Mouse (Mus musculus) cerebellum, postnatal 10 days (tissue): ENCODE measurements around the gene Ccdc13.

Experiments
- DNase-seq, 2 experiments: peaks; one replicate each; pipeline ENCODE4 v3.0.0; 2021; ENCODE audit warnings: mixed read lengths in 2 of 2

Ccdc13 gene

DNA sequence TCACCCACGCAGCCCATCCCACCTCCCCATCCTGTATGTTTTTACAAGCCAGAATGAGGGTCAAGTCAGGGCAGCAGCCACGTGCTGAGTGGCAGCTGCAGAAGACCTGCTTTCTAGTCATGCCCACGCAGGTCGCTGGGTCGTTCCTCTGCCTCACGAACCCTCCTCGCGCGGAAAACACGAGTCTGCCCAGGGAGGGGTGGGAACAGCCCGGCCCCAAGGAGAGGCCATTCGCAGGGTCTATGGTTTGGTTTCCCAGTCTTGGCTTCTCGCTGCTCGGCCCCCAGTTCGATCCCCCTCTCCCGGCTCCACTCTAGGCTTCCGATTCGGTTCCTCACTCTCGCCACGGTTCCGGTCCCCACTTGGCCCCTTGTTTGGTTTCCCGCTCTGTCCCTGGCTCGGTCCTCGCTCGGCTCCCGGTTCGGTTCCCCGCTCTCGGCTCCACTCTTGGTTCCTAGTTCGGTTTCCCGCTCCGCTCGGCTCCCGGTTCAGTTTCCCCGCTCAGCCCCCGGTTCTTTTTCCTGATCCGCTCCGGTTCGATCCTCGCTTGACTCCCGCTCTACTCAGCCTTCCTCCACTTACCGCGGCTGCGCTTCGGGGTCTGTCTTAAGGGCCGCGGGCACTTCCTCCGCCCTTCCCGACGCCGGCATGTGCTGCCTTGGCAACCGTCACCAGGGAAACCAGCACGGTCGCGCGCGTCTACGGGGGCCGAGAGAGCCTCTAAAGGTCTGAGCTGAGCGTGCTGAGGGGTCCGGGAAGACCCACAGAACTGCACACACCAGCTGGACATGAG, at the start of gene Ccdc13:
Ccdc13 (minus strand) TSS at position 633 of the 793 bp plus-strand sequence.
- DNase-seq = peak; percentile 92 to 94

DNA sequence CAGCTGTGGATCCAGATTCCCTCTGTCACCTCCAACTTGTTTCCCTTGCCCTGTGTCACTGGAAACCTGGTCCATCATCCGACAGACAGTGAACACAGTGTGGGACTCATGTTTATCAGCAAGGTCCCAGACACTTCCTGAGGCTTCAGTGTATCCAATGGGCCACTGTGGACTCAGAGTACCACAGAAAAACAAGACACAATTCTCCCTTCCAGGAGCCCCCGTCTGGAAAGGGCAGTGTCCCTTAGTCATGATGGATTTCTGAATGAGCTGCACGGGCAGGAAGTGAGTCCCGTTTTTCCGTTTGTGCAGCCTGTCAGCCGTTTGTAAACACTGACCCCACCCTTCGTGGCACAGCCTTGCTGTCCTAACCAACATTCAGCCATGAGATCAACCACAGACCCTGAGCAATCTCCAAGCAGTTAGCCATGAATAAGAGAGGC, 42.8 kb upstream of the Ccdc13 start:
- DNase-seq = no peak

DNA sequence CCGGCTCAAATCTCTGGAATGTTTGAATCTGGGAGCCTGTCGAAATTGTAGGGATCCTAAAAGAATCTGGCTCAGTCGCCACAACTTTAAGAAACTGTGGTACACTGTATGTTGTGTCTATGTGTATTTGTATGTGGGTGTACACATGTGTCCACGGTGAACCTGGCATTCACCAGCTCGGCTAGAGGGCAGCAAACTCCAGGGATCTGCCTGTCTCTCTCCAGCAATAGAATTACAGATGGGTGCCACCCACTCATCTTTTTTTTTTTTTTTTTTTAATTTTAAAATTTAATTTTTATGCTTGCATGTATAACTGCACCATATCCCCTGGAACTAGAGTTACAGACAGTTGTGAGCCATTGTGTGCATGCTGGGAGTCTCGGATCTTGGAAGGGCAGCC, 42.0 kb upstream of the Ccdc13 start:
- no peak for DNase-seq

DNA sequence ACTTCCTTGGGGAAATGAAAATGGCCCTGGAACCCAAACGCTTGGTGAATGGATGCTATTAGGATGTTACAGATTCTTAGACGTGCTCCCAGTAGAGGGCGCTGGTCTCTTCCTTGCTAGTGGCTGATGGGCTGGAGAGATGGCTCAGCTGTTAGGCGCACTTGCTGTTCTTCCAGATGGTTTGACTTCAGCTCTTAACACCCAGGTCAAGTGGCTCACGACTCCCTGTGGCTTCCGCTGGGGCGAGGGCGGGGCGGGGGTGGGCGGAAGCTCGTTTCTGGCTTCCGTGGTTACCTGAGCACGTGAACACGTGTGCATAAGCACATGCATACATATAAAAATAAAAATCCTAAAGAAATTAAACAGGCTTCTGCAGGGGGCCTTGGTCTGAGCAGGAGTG, 41.6 kb upstream of the Ccdc13 start:
- DNase-seq = peak; percentile 86 to 88

DNA sequence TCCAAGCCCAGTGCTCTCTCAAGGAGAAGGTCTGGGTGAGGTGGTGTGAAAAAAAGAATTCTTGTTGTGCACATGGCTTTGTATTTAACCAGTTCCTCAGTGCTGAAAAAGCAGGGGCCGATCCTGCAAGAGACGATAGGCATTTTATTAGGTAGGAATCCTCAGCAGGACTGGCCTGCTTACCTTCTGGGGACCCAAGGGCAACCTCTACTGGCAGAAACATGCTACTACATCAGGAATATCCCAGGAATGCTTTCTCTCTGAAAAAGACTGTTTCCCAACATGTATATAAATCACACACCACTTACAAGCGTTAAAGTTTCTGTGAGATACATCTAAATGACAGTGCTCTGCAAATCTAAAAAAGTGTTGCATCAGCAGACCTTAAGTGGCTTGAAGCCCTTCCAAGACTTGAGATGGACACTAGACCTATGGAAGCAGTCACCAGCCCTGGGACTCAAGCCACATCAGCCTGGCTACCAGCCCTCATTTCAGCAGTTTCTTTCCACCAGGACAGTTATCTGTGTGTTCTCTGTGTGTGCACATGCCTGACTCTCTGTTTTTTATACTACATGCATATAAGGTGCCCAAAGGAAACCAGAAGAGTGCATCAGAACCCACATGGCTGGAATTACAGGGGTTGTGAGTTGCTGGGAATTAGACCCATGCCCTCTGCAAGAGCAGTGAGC, 37.9 kb upstream of the Ccdc13 start:
- peak; percentile 81 to 86 for DNase-seq

DNA sequence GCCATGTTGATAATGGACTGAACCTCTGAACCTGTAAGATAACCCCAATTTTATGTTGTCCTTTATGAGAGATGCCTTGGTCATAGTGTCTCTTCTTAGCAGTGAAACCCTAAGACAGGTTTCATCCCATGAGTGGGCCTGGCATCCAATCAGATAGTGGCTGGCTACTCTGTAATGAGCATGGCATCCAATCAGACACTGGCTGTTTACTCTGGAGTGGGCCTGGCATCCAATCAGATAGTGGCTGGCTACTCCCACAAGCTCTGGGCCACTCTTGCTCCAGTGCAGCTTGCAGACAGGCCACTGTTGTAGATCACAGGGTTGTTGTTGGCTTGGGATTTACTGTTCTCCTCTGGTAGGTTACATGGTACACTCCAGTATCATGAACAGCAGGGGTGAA, 34.3 kb upstream of the Ccdc13 start:
- no peak for DNase-seq

DNA sequence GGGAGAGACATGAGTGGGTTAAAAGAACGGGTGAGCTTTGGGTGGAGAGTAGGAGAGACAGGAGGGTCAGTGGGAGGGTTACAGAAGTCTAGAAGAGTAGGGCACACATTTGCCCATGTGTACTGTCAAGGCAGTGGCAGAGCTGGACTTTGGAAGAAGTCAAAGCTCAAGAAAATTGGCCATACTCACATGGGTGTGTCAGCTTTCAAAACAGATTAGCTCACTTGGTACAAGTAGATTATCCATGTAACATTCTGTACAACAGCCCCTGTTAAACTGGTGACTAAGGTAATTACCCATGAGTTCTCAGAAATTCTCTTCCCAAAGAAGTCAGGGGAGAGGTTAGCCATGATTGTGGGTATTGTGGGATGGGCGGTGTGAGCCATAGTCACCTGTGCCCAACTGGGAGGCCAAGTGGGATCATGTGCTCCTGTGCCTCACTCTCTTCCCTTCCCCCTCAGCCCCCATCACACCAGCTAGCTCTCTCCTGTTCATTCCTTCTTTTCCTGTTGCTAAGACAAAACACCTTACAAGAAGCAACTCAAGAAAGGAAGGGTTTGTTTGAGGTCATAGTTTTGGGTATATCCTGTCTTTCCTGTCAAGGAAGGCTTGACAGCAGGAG, 32.9 kb upstream of the Ccdc13 start:
- no peak for DNase-seq

DNA sequence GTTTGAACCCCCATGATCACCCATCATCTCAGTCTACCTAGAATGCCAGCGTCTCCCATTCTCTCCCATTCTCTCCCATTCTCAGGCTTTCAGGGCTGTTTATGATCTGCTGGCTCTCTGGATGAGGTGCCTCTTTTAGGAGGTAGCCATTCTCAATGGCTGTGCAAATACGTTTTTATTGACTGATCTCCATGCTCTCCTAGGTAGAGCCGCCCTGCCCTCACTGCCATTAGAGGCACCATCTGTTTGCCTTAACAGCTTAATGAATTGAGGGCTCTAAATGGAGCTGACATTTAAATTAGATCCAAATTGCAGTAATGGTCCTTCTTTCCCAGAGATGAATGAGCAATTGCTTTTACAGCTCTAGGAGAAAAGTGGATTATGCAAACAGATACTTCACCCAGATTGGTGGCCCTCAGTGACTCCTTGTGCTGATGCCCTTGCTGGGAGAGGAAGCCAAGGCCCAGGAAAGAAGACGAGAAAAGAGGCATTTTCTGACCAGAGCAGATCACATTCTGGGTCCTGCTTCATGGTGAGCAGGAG, 30.8 kb upstream of the Ccdc13 start:
- DNase-seq = no peak

DNA sequence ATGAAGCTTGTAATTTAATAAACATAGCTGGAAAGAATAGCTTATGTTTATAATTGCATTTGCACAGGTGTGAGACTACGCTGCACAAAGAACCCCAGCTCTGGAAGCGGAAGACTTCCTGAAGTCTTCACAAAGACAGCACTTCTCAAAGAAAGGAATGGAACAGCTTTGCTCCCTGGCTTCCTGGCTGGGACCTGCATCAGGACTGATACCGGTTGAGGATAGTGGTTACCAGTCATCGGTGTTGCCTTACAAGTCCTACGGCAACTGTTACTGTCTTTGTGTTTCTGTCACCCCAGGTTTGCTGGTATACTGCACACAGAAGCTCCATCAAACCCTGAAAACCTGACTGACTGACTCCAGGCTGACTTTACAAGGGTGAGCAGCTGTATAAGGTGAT, 30.2 kb upstream of the Ccdc13 start:
- DNase-seq = no peak

DNA sequence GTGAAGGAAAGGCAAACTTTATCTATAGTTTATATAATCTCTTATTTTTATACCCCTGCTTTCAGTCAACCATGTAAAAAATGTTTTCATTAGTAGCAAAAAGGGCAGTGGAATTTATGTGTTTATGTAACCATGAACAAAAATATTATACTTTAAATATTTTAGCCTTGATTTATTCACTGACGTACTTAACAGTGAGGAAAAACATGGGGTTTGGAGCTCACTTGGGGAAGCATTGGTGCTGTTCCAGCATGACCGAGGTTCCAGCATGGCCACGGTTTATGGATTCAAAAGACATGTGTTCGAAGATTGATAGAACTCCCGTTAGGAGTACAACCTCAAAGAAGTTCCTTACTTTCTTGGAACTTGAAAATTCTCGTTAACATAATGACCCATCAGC, 29.0 kb upstream of the Ccdc13 start:
- no peak for DNase-seq

DNA sequence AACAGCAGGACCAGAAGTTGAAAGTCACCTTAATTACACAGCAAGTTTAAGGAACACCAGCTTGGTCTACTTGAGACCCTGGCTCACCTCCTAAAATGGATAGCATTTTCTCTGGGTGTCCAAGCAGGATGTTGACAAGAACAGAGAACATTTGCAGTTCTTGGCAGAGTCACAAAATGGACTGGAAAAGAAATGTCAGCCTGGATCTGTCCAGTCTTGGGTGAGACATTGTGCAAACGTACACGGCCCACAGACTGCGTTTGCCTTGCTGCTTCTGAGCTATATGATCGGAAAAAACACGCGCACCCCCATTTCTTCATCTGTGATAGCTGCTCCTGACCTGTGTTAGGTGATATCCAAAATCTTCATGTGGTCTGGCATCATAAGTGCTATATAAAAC, 28.4 kb upstream of the Ccdc13 start:
- no peak for DNase-seq

DNA sequence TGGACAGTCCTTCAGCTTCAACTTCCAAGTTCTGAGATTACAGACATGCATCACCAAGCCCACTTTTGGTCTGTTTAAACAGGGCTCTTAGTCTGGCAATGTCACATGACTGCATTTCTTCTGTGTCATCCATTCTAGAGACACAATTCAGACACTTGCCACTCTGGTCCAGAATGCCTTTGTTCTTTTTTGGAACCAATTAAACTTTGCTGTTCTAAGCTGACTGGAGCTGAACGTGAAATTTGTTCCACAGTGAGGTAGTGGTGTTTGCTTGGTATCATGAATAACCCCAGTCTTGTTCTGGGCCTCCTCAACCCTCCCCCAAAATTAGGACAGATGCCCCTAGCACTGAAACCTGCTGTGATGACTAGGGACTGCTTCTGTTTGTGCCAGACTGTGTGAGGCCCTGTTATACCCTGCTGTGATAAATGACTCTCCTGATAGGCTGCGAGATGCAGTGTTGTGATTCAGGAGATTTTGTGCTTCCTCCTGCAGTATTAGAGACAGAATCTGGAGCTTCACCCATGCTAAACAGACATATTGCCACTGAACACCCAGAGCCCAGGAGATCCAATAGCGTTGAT, 26.3 kb upstream of the Ccdc13 start:
- DNase-seq = peak in 1 of 2 experiments; percentile 27

DNA sequence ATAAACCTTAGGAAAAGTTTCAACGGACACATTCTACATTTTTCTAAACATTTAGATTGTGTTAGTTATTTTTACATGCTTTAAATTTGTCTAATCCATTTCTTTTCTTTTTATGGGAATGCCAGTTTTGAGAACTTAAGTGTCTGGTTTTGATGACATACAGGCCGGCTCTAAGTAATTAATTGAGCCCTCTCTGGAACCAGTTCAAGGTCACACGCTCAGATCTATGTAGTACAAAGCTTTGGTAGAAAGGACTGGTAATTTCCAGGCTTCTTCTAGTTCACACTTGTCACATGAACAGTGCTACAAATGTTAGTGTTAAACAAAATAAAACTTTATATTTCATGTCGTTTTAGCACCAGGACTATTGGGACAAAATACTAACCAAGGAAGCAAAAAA, 25.6 kb upstream of the Ccdc13 start:
- no peak for DNase-seq

DNA sequence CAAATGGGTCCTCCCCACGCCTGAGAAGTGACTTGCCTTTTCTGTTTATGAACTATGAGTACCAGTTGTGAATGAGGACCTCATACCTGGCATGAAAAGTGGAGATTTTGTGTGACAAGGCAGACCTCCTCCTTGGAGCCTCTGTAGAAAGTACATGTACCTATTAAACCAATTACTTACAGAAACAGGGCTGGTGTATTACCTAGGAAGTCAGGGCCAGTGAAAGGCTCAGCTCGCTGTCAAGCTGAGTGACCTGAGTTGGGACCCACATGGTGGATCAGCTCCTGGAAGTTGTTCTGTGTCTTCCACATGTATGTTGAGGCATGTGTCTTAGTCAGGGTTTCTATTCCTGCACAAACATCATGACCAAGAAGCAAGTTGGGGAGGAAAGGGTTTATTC, 21.7 kb upstream of the Ccdc13 start:
- DNase-seq = no peak

DNA sequence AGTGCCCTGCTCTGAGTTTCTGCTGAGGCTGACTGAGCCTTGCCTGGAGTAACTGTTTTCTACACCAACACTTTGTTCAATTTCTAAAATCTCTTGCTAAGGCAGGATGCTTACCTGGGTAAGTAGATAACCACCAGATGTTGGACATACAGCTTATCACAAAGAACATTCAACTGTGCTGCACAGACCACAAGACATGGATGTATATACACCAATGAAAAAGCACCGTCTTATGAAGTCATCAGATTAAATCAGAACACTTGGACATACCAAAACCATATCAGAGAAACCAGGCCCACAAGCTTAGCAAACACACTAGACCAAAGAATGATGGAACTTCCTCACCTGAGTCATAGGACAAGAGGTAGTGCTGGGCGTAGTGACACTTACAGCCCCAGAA, 20.1 kb upstream of the Ccdc13 start:
- no peak for DNase-seq

DNA sequence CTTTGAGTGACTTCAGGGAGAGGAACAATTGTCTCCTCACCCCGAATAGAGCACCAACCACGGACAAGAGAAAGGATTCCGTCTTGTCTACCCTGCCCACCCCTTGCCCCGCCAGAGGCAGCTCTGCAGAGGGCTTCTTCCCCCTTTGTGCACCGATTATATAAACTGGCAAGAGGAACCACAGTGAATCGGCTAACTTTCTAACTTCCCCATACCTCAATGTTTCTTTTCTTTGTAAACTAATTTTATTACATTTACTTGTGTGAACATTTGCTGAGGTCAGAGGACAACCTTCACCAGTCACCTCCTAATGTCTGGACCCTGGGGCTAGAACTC, 18.9 kb upstream of the Ccdc13 start, which contains the start of gene Higd1a:
Higd1a (minus strand) TSS at position 210 of the 336 bp plus-strand sequence.
- no peak for DNase-seq

DNA sequence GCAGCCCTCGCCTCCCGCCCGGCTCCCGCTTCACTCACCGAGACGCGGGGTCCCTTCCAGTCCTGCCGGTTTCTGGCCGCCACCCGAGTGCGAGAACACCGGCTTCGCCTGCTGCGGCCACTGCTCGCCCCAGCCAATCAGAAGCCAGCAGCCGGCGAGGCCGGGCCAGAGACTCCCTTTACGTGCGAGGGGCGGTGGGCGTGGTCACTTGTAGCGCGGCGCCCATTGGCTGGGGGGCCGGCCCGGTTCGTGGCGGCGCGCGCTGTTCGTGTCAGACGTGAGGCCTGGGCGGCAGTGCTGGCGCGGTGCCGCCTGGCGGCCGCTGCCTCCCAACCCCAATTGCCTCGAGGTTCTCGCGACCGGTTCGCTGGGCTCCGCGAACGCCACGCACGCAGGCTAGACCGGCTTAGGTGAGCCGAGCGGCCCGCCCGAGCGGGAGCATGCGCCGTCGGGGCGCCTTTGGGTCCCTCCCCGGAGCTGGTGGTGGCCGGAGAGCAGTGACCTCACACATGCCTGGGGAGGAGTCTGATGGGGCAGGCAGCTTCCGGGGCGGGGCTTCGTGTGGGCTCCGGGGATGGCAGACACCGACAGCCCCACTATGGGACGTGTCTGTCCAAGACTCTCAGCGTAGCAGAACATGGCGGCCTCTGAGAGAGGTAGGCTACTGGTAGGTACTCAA, 18.4 kb upstream of the Ccdc13 start:
- peak; percentile 99 for DNase-seq

DNA sequence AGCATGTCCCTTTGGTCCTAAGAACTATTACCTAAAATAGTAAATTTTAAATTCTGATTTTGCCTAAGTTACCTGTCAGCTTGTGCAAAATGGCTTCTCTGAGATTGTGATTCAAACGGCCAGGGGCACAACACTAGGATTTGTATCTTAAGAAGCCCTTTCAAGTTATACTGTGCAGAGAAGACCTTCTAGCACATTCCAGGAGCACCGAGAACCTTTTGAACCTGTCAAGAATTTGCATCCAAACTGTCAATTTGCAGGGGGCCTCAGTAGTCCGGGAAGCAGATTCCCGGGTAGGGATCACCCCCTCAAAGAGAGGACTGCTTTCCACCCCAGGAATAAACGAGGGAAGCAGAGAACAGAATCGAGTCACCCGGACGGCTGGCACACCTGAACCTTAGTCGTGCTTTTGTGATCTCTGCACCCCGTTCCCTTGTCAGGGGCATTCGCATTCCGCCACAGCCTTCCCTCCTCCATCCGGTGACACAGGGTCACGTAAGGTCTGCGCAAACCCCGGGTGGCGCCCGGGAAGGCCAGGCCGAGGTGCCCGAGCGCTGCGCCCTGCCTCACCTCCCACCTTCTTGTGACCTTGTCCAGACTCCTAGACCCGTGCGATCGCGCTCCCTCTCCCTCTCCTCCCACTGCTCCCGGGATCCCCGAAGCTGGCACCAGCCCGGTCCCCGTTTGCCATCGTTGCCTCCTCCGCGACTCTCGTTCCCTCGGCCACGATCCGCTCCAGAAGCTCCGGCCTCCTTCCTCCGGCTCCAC, 17.6 kb upstream of the Ccdc13 start:
- DNase-seq = no peak

DNA sequence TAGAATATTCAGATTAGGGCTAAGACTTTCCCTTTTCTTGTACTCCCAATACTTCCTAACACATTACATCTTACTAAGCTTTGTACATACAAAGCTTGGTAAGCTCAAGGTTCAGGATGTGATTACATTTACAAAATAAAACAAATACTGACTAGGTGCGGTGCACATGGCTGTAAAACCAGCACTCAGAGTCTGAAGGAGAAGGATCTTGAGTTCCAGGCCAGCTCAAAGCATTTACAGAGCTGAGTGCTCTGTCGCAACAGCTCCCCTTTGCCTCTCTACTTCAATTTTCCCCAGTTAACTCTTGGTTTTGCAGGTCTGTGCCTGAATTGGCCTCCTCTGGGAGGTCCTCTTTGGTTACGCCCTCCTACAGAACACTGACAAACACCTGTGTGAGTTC, 15.0 kb upstream of the Ccdc13 start:
- no peak for DNase-seq

DNA sequence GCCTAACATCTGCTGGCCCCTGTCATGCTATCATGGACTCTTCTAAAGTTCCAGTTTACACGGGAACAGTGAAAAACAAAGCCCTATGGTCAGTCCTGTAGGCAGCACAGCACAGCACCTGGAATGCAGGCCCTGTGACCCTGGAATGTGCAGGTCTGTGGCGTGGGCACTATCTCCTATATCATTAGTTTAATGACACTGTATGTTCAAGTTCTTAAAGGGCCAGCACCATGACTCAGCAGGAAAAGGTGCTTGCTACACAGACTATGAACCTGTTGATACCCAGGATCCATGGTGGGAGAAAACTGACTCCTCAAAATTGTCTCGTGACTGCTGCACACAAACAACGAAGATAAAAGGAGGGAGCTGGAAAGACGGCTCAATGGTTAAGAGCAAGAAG, 8.6 kb upstream of the Ccdc13 start:
- no peak for DNase-seq

DNA sequence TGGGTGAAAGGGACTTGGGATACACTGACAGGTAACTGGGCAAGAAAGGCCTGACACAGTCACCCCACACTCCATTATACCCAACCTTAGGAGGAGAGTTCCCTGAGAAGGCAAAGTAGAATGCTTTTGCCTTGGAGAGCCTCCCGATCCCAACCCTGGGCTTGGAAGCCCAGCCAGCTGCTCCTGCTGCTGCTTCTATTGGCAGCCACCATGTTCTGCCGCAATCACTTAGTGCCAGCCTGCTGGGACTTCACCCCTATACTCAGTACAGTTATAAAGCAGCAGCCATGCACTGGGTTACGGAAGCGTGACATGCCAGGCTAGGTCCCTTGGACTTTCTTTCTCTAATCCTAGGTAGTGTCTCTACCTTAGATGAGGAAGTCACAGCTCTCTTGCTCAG, 7.9 kb upstream of the Ccdc13 start:
- no peak for DNase-seq

DNA sequence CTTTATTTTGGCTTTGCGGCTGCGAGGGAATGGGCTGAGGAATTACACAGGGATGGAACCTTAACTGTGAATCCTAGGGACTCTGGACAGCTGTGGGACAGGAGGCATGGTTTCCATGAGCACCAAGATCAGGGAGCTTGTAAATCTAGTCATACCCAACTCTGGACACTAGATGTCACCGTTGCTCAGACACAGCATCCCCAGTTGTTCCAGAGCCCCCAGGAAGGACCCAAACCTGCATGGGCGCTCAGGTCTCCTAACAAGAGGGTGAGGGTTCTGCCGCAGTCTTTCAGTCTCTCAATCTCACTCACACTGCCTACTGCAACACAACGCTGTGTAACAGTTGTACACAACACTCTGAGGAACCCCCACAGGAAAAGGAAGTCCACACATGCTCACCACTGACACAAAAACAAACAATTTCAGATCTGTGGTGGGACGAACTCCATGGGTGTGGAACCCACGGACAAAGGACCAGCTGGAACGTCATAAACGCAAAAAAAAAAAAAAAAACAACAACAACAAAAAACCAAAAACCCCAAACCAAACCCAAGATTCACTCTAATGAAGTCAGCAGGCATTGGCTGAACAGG, 7.4 kb upstream of the Ccdc13 start:
- peak; percentile 57 to 65 for DNase-seq
